Mouse (Mus musculus) kidney, postnatal 0 days (tissue): Measurements from ENCODE around the gene Pik3r6. TPM values are rescaled to one million over a fixed set of nuclear protein-coding genes. Genes with fewer than 3 reads are reported as not detected.
A peak's percentile ranks its signal among the peaks of the same experiment; 100 is the strongest.

Source experiments
- ATAC-seq: fragments of 200-750 bp; cut with Nextera tagmentation; replicated peaks from 2 replicates; pipeline ENCODE4 v1.8.0; 2017; ENCODE audit warnings: low read depth, moderate number of reproducible peaks, moderate TSS enrichment, moderate library complexity; ENCODE audit not compliant: low FRiP score
- DNase-seq: peaks from one replicate; pipeline ENCODE4 v3.0.0-alpha.2; 2016; ENCODE audit warnings: low spot score
- H3K27ac ChIP-seq: fragments of 300-500 bp; sonication (generic); 2 replicates; pipeline ENCODE4 v1.5.1; 2014; ENCODE audit warnings: mild to moderate bottlenecking
- H3K27me3 ChIP-seq: fragments of 300-500 bp; sonication (generic); 2 replicates; pipeline ENCODE4 v1.6.1; 2014; ENCODE audit warnings: low read length, mixed read lengths; ENCODE audit not compliant: insufficient read depth
- H3K36me3 ChIP-seq: fragments of 300-500 bp; sonication (generic); 2 replicates; pipeline ENCODE4 v1.6.1; 2014; ENCODE audit warnings: low read length, mixed read lengths; ENCODE audit not compliant: insufficient read depth
- H3K4me1 ChIP-seq: fragments of 300-500 bp; sonication (generic); replicated peaks from 2 replicates; pipeline ENCODE4 v1.6.1; 2014; ENCODE audit warnings: antibody characterized with exemption, low read length, mixed read lengths; ENCODE audit not compliant: insufficient read depth
- H3K4me2 ChIP-seq: fragments of 300-500 bp; sonication (generic); 2 replicates; pipeline ENCODE4 v1.6.1; 2014; ENCODE audit warnings: mild to moderate bottlenecking, low read length, moderate library complexity, mixed read lengths
- H3K4me3 ChIP-seq: fragments of 300-500 bp; sonication (generic); replicated peaks from 2 replicates; pipeline ENCODE4 v1.5.1; 2014; ENCODE audit warnings: low read depth, low read length
- H3K9ac ChIP-seq: fragments of 300-500 bp; sonication (generic); 2 replicates; pipeline ENCODE4 v1.6.1; 2014; ENCODE audit warnings: low read depth, low read length
- H3K9me3 ChIP-seq: fragments of 300-500 bp; sonication (generic); replicated peaks from 2 replicates; pipeline ENCODE4 v1.6.1; 2016; ENCODE audit warnings: low read length, inconsistent platforms, mixed read lengths
- CTCF ChIP-seq: IDR thresholded peaks from 2 replicates; pipeline ENCODE4 v1.5.1; 2016; ENCODE audit warnings: antibody characterized with exemption, low read depth, mild to moderate bottlenecking, moderate library complexity
- WGBS: fragments of 180-500 bp; shearing (Covaris S2); extraction: QIAGEN DNeasy Blood & Tissue Kit; methylation state at CpG from one replicate; pipeline ENCODE4 v1.1.7; 2014; 5-methylcytosine and 5-hydroxymethylcytosine counted together
- polyA plus RNA-seq: library from polyadenylated mRNA; unstranded; fragments of >200 nt; fragmentation: Nextera tagmentation; extraction: Ambion mirVana; gene quantifications from 2 replicates; pipeline ENCODE4 v1.2.1, GENCODE M21; 2015

The Pik3r6 gene
- polyA plus RNA-seq, 1 experiment from 2014 or later: 3.9 TPM

GRCm38 (mm10) chr11:68474600-68474999 lies 28.2 kb upstream of the Pik3r6 start:
- no peaks in the 10 kb centered on the region for H3K36me3 ChIP-seq
- no peak for TF ChIP-seq CTCF
- no peak overlapping the region for H3K27ac ChIP-seq
- H3K27me3 ChIP-seq: no peaks in the 10 kb centered on the region
- WGBS: 72% methylated on average over 6 of the region's 6 CpGs
- DNase-seq: no peak
- no peak for ATAC-seq
- no peak overlapping the region for H3K4me3 ChIP-seq
- no peak overlapping the region for H3K9ac ChIP-seq
- no peaks in the 10 kb centered on the region for H3K4me1 ChIP-seq
- H3K4me2 ChIP-seq: no peak overlapping the region
- no peaks in the 10 kb centered on the region for H3K9me3 ChIP-seq

GRCm38 (mm10) chr11:68475676-68476075 lies 27.1 kb upstream of the Pik3r6 start:
- Histone ChIP-seq H3K4me2 (no peak overlapping the region), H3K27ac (no peak overlapping the region), H3K4me1 (no peaks in the 10 kb centered on the region), H3K9ac (no peak overlapping the region), H3K4me3 (no peak overlapping the region), H3K9me3 (no peaks in the 10 kb centered on the region), H3K36me3 (no peaks in the 10 kb centered on the region), H3K27me3 (no peaks in the 10 kb centered on the region)
- ATAC-seq: no peak
- 82% methylated on average over 7 of the region's 7 CpGs for WGBS
- peak; percentile 17 for DNase-seq
- TF ChIP-seq CTCF: no peak

- Histone ChIP-seq H3K27ac (no peak overlapping the region), H3K4me3 (no peak overlapping the region)
- DNase-seq: peak; percentile 40
Measured at GRCm38 (mm10) chr11:68477661-68478060, 25.2 kb upstream of the Pik3r6 start.

DNA sequence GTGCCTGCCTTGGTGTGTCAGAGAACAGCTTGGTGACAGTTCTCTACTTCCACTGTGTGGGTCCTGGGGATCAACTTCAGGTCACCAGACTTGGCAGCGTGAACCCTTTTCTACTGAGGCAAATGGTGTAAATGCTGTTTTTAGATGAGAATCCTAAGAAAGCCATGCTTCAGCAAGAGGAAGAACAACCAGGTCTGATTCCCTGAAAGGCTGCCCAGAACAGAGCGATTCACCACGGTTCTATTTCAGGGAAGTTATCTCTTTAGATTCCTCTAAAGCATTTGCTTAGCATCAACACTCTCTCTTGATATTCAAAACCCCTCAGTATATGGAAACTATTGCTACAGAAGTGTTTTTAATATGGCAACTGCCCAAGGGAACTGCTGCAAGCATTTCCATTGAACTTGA lies 24.2 kb upstream of the Pik3r6 start:
- TF ChIP-seq CTCF: no peak
- H3K27ac ChIP-seq: no peak overlapping the region
- H3K36me3 ChIP-seq: no peaks in the 10 kb centered on the region
- no peak overlapping the region for H3K4me3 ChIP-seq
- DNase-seq (no peak), ATAC-seq (no peak)
- no peaks in the 10 kb centered on the region for H3K27me3 ChIP-seq
- H3K9me3 ChIP-seq: no peaks in the 10 kb centered on the region
- H3K4me2 ChIP-seq: no peak overlapping the region
- H3K9ac ChIP-seq: no peak overlapping the region
- 77% methylated on average over 3 of the region's 3 CpGs for WGBS
- no peaks in the 10 kb centered on the region for H3K4me1 ChIP-seq

More at GRCm38 (mm10) chr11:68477661-68478060, 25.2 kb upstream of the Pik3r6 start:
- Histone ChIP-seq H3K4me1 (no peaks in the 10 kb centered on the region), H3K9ac (no peak overlapping the region), H3K27me3 (no peaks in the 10 kb centered on the region), H3K4me2 (no peak overlapping the region), H3K9me3 (no peaks in the 10 kb centered on the region), H3K36me3 (no peaks in the 10 kb centered on the region)
- TF ChIP-seq CTCF: no peak
- 75% methylated on average over 6 of the region's 6 CpGs for WGBS
- no peak for ATAC-seq

DNA sequence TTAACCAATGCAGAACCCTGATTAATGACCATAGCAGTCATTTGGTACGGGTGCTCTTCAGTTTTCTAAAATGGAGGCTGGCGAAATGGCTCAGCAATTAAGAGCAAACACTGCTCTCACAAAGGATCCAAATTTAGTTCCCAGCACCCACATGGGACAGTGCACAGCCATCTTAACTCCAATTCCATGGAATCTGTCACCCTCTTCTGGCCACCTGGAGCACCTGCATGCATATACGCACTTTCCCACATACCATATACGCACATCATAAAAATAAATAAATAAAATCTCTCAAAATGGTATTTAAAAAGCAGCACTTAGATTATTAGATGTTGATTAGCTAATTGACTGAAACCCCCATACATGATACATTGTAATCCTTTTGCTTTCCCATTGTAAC lies 22.2 kb upstream of the Pik3r6 start:
- no peak; the same call in 1 of the 2 replicates for TF ChIP-seq CTCF
- no peaks in the 10 kb centered on the region for H3K27me3 ChIP-seq
- no peak for ATAC-seq
- no peaks in the 10 kb centered on the region for H3K36me3 ChIP-seq
- no peak overlapping the region for H3K27ac ChIP-seq
- WGBS: 90% methylated on average over 4 of the region's 4 CpGs
- no peaks in the 10 kb centered on the region for H3K4me1 ChIP-seq
- no peaks in the 10 kb centered on the region for H3K9me3 ChIP-seq
- no peak overlapping the region for H3K4me2 ChIP-seq
- H3K4me3 ChIP-seq: no peak overlapping the region
- no peak for DNase-seq
- no peak overlapping the region for H3K9ac ChIP-seq

GRCm38 (mm10) chr11:68482001-68482400 lies 20.8 kb upstream of the Pik3r6 start:
- Histone ChIP-seq H3K9me3 (no peaks in the 10 kb centered on the region), H3K36me3 (no peaks in the 10 kb centered on the region), H3K27ac (no peak overlapping the region), H3K4me2 (no peak overlapping the region), H3K4me1 (no peaks in the 10 kb centered on the region), H3K4me3 (no peak overlapping the region), H3K27me3 (no peaks in the 10 kb centered on the region), H3K9ac (no peak overlapping the region)
- ATAC-seq (no peak), DNase-seq (no peak)
- TF ChIP-seq CTCF: no peak

GRCm38 (mm10) chr11:68483213-68483612 lies 19.6 kb upstream of the Pik3r6 start:
- no peaks in the 10 kb centered on the region for H3K36me3 ChIP-seq
- ATAC-seq (no peak), DNase-seq (no peak)
- WGBS: 66% methylated on average over 6 of the region's 6 CpGs
- H3K9ac ChIP-seq: no peak overlapping the region
- no peaks in the 10 kb centered on the region for H3K4me1 ChIP-seq
- no peak overlapping the region for H3K4me2 ChIP-seq
- no peaks in the 10 kb centered on the region for H3K9me3 ChIP-seq
- no peak overlapping the region for H3K27ac ChIP-seq
- no peaks in the 10 kb centered on the region for H3K27me3 ChIP-seq
- no peak overlapping the region for H3K4me3 ChIP-seq
- TF ChIP-seq CTCF: no peak
